Mouse (Mus musculus) limb, embryonic 14.5 days (tissue): ENCODE measurements at regions not wholly inside any gene's neighbourhood (a gene's known extent, or its start where the extent isn't known, plus 50 kb on each side); places are given as distances from the start of the nearest gene placed in this dataset.

Experiments
- ATAC-seq: fragments of 200-750 bp; cut with Nextera tagmentation; 2 replicates; pipeline ENCODE4 v1.8.0; 2017; ENCODE audit warnings: low read depth, moderate number of reproducible peaks, moderate TSS enrichment; ENCODE audit not compliant: low FRiP score
- DNase-seq: peaks from one replicate; pipeline ENCODE4 v3.0.0-alpha.2; 2015; ENCODE audit warnings: low spot score
- H3K27ac ChIP-seq: fragments of 300-500 bp; sonication (generic); replicated peaks from 2 replicates; pipeline ENCODE4 v1.5.1; 2014; ENCODE audit warnings: low read depth, mild to moderate bottlenecking, low read length, moderate library complexity, mixed read lengths
- H3K27me3 ChIP-seq: fragments of 300-500 bp; sonication (generic); 2 replicates; pipeline ENCODE4 v1.6.1; 2014; ENCODE audit warnings: low read length, mixed read lengths; ENCODE audit not compliant: control insufficient read depth, insufficient read depth
- H3K36me3 ChIP-seq: fragments of 300-500 bp; sonication (generic); 2 replicates; pipeline ENCODE4 v1.6.1; 2014; ENCODE audit warnings: mild to moderate bottlenecking, low read length, moderate library complexity, mixed read lengths; ENCODE audit not compliant: control insufficient read depth, insufficient read depth
- H3K4me1 ChIP-seq: fragments of 300-500 bp; sonication (generic); 2 replicates; pipeline ENCODE4 v1.6.1; 2014; ENCODE audit warnings: antibody characterized with exemption, low read length, mixed read lengths; ENCODE audit not compliant: control insufficient read depth, insufficient read depth
- H3K4me2 ChIP-seq: fragments of 300-500 bp; sonication (generic); replicated peaks from 2 replicates; pipeline ENCODE4 v1.6.1; 2014; ENCODE audit warnings: low read depth, mild to moderate bottlenecking, low read length, moderate library complexity; ENCODE audit not compliant: severe bottlenecking
- H3K4me3 ChIP-seq: fragments of 300-500 bp; sonication (generic); replicated peaks from 2 replicates; pipeline ENCODE4 v1.5.1; 2014; ENCODE audit warnings: low read length
- H3K9ac ChIP-seq: fragments of 300-500 bp; sonication (generic); 2 replicates; pipeline ENCODE4 v1.6.1; 2014; ENCODE audit warnings: mild to moderate bottlenecking, low read depth, low read length, moderate library complexity; ENCODE audit not compliant: severe bottlenecking
- H3K9me3 ChIP-seq: fragments of 300-500 bp; sonication (generic); 2 replicates; pipeline ENCODE4 v1.6.1; 2016; ENCODE audit warnings: low read length; ENCODE audit not compliant: control insufficient read depth
- POLR2A ChIP-seq: fragments of 200-500 bp; IDR thresholded peaks from 2 replicates; pipeline ENCODE4 v1.8.0; 2012; ENCODE audit warnings: inconsistent platforms, mild to moderate bottlenecking, moderate library complexity, borderline replicate concordance; ENCODE audit not compliant: insufficient read depth, insufficient read length; ENCODE audit errors: extremely low read depth
- WGBS: fragments of 180-500 bp; shearing (Covaris S2); extraction: QIAGEN DNeasy Blood & Tissue Kit; methylation state at CpG from one replicate; pipeline ENCODE4 v1.1.7; 2014; 5-methylcytosine and 5-hydroxymethylcytosine counted together

DNA sequence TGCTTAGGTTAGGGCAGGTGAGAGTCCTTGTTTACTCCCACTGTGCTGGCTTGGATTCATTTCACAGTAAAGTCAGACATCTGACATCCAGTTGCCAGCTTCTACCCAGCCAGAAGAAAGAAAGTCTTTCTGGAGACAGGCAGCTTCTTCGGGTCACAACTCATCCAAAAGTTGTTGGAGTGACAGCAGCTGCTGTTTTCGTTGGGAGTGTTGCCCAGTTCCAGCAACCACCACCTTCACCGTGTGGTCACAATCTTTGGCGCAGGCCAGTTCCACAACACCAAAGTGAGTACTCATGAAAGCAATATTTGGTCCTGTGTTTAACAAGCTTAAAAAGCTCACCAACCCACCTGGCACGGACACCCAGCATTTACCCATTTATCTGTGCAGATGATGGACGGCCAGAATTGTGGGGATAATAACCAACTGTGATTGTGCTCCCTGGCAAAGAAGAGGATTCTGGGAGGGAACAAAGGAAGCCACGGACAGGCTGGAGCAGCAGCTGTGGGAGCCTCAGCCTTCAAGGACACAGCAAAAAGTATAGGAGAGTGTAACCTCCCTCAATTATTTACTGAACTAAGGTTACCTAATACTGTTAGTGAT, 134.5 kb downstream of the Cand1 start:
- Histone ChIP-seq H3K27ac (no peak overlapping the region), H3K27me3 (no peaks in the 10 kb centered on the region), H3K36me3 (no peaks in the 10 kb centered on the region), H3K9me3 (no peaks in the 10 kb centered on the region; the same call in 1 of the 2 replicates), H3K4me1 (no peaks in the 10 kb centered on the region; the same call in 1 of the 2 replicates), H3K4me2 (no peak overlapping the region), H3K4me3 (no peak overlapping the region), H3K9ac (no peak overlapping the region)
- ATAC-seq: no peak
- DNase-seq: no peak
- no peak for TF ChIP-seq POLR2A
- 72% methylated on average over 7 of the region's 7 CpGs for WGBS

DNA sequence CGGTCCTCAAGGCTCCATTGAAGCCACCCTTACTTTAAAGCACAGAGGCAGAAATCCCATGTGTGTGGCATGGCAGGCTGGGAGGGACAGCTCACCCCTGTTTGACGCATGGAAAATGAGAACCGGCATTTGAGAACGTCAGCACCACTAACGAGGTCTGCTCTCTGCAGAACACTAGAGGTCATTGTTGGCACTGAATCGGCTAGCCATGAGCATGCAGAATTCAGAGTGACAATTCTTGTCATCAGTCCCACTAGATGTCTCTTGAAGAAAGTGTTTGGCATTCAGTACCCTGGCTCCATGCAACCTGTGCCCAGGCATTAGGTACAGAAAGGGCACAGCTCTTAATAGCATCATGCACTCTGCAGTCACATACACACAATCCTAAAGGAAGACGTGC, 139.3 kb downstream of the Cand1 start:
- Histone ChIP-seq H3K27me3 (no peaks in the 10 kb centered on the region), H3K4me2 (no peak overlapping the region), H3K36me3 (no peaks in the 10 kb centered on the region), H3K9ac (no peak overlapping the region), H3K27ac (no peak overlapping the region), H3K4me3 (no peak overlapping the region), H3K4me1 (no peaks in the 10 kb centered on the region), H3K9me3 (no peaks in the 10 kb centered on the region; the same call in 1 of the 2 replicates)
- ATAC-seq (no peak), DNase-seq (peak; percentile 24)
- WGBS: 19% methylated on average over 7 of the region's 7 CpGs
- no peak for TF ChIP-seq POLR2A

DNA sequence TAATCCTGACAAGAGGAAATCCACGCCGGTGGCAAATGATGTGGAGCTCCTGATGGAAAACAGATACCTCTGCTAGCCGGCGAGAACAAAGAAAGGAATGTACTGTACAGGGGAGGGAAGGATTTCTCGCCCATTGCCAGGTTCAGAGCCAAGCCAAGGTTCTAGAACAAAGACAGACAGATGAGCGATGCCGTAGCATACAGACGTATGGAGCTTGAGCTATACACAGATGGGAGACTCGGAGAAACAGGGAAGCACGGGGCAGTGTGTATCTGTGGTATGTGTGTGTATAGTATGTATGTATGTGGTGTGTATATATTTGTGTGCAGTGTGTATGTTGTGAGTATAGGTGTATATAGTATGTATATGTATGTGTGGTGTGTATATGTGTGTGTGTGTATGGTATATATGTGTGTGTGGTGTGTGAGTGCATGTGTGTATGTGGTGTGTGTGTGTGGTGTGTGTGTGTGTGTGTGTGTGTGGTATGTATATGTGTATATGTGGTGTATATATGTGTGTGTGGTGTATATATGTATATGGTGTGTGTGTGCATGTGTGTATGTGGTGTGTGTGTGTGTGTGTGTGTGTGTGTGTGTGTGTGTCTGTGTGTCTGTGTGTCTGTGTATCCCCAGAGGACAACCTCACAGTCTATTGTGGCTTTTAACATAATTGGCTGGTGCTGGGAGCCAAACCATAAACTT, 140.6 kb downstream of the Cand1 start:
- no peaks in the 10 kb centered on the region for H3K36me3 ChIP-seq
- H3K27me3 ChIP-seq: no peaks in the 10 kb centered on the region
- H3K4me2 ChIP-seq: no peak overlapping the region
- no peak for TF ChIP-seq POLR2A
- no peaks in the 10 kb centered on the region for H3K4me1 ChIP-seq
- no peak overlapping the region for H3K4me3 ChIP-seq
- WGBS: 40% methylated on average over 10 of the region's 10 CpGs
- H3K9ac ChIP-seq: no peak overlapping the region
- no peaks in the 10 kb centered on the region; the same call in 1 of the 2 replicates for H3K9me3 ChIP-seq
- H3K27ac ChIP-seq: no peak overlapping the region
- ATAC-seq (no peak; the same call in 1 of the 2 replicates), DNase-seq (peak; percentile 29)

GRCm38 (mm10) chr10:119094166-119094565, 145.7 kb downstream of the Cand1 start:
- no peak overlapping the region for H3K4me3 ChIP-seq
- TF ChIP-seq POLR2A: no peak
- no peaks in the 10 kb centered on the region for H3K36me3 ChIP-seq
- no peaks in the 10 kb centered on the region for H3K9me3 ChIP-seq
- no peak overlapping the region for H3K4me2 ChIP-seq
- ATAC-seq (no peak), DNase-seq (no peak)
- no peak overlapping the region for H3K9ac ChIP-seq
- 85% methylated on average over 11 of the region's 11 CpGs for WGBS
- no peaks in the 10 kb centered on the region for H3K4me1 ChIP-seq
- no peak overlapping the region for H3K27ac ChIP-seq
- no peaks in the 10 kb centered on the region for H3K27me3 ChIP-seq

DNA sequence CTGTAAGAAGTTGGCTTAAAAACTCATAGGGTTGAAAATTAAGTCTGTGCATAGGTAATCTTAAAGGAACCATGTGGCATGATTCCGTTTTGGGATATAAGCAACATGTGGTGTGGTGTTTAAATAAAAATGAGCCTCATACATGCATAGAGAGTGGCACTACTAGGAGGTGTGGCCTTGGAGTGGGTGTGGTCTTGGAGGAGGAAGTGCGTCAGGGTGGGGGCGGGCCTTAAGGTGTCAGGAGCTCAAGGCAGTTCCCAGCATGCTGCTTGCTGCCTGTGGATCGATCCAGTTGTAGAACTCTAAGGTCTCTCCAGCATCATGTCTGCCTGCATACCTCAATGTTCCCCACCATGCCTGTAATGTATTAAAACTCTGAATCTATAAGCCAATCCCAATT, 152.0 kb downstream of the Cand1 start:
- DNase-seq (no peak), ATAC-seq (no peak)
- H3K4me2 ChIP-seq: no peak overlapping the region
- no peak for TF ChIP-seq POLR2A
- H3K27me3 ChIP-seq: no peaks in the 10 kb centered on the region
- H3K4me1 ChIP-seq: no peaks in the 10 kb centered on the region
- 84% methylated on average over 4 of the region's 4 CpGs for WGBS
- H3K9me3 ChIP-seq: no peaks in the 10 kb centered on the region
- H3K9ac ChIP-seq: no peak overlapping the region
- H3K4me3 ChIP-seq: no peak overlapping the region
- no peaks in the 10 kb centered on the region for H3K36me3 ChIP-seq
- no peak overlapping the region for H3K27ac ChIP-seq
